Mouse (Mus musculus): ENCODE measurements at regions not wholly inside any gene's neighbourhood (a gene's known extent, or its start where the extent isn't known, plus 50 kb on each side); places are given as distances from the start of the nearest gene placed in this dataset.

- no peak for DNase-seq (ENCODE audit: low spot score in 2 of 2)
Observed at GRCm38 (mm10) chr12:95558706-95559406, 133.2 kb upstream of the Flrt2 start.

- no peak for DNase-seq (ENCODE audit: low spot score in 2 of 2)
Observed at GRCm38 (mm10) chr12:95563431-95563830, 128.6 kb upstream of the Flrt2 start.

DNA sequence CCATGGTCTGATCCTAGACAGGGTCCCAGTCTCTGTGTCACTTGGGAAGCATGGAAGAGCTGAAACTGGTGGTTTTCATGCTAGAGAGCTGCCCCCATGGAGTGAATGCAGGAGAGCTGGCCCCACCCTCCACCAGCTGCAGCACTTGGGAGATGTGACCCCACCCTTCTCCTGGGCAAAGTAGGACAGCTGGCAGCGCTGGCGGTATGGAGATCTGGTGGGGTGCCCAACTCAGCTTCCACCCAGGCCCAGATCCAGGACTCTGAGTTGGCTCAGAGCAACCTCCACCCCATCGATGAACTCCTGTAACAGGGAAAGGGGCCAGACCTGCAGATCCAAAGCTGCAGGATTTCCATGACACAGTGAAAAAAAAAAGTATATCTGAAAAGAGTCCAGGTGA is 115.3 kb upstream of the Flrt2 start:
- DNase-seq (ENCODE audit: low spot score in 2 of 2): no peak

GRCm38 (mm10) chr12:95589011-95589410 is 103.0 kb upstream of the Flrt2 start:
- no peak for DNase-seq (ENCODE audit: low spot score in 2 of 2)

GRCm38 (mm10) chr12:95619281-95619680 is 72.7 kb upstream of the Flrt2 start:
- no peak for DNase-seq (ENCODE audit: low spot score in 2 of 2)

DNA sequence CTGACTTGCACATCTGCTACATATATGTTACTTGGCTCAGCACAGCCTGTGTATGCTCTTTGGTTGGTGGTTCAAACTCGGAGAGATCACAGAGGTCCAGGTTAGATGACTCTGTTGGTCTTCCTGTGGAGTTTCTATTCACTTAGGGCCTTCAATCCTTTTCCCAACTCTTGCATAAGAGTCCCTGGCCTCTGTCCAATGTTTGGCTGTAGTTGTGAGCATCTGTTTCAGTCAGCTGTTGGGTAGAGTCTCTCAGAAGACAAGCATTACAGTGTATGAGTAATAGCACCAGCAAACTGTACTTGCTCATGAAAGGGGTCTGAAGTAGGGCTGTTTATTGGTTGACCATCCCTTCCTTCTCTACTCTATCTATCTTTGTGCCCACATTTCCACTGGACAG is 61.0 kb upstream of the Flrt2 start:
- DNase-seq (ENCODE audit: low spot score in 2 of 2): peak in 1 of 2 experiments; percentile 23

DNA sequence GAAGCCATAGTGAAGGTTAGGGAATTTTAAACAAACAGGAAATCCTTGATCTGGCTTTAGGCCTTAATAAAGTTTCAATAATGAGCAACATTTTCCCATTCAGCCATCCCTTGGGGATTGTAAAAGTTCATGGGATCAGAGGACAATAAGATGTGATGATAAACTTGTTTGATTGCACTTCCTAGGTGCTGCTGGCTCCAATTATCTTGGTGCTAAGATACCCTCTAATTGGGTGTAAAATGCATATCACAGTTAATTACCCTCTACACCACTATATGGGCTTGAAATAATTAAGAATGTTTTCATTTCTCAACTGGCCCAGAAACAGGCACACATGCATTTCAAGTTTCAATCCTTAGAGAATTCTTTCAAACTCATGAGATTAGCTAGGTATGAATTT is 55.4 kb upstream of the Flrt2 start:
- no peak for DNase-seq (ENCODE audit: low spot score in 2 of 2)

DNA sequence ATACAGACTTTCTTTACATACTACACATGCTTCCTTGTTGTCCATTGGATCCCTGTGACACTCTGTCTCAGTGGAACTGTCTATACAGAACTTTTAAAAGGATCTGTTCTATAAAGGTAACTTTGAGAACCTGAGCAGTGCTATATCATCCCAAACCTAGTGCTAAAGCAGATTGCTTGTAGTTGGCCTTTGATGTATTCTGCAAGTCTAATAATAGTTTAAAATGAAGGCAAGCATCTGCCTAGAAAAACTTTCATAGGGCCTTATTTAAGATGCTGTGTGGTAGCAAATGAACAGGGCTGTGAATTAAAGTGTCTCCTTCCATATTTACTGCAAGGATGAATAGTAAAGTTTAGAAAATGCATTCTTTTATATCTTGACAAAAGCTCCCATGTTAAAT is 52.1 kb upstream of the Flrt2 start:
- DNase-seq (ENCODE audit: low spot score in 2 of 2): no peak

- DNase-seq (ENCODE audit: low spot score in 2 of 2): no peak
Observed at GRCm38 (mm10) chr12:95641628-95642027, 50.4 kb upstream of the Flrt2 start.
